Mouse (Mus musculus) heart, embryonic 13.5 days (tissue): ENCODE results near the gene Pisd. TPM values are rescaled to one million over a fixed set of nuclear protein-coding genes. Genes with fewer than 3 reads are reported as not detected.
"Not testable (repeated sequence)": the region's sequence is repeated elsewhere in the genome, so short reads cannot be mapped to it uniquely, and the experiment has no call there.

Source experiments
- ATAC-seq: fragments of 200-750 bp; cut with Nextera tagmentation; 2 replicates; pipeline ENCODE4 v1.8.0; 2017; ENCODE audit warnings: moderate TSS enrichment; ENCODE audit not compliant: insufficient number of reproducible peaks, low FRiP score, low TSS enrichment; ENCODE audit errors: extremely low read depth
- H3K27ac ChIP-seq: fragments of 300-500 bp; sonication (generic); replicated peaks from 2 replicates; pipeline ENCODE4 v1.5.1; 2015; ENCODE audit warnings: moderate library complexity, mild to moderate bottlenecking, inconsistent platforms
- H3K27me3 ChIP-seq: fragments of 300-500 bp; sonication (generic); replicated peaks from 2 replicates; pipeline ENCODE4 v1.6.1; 2015; ENCODE audit warnings: mild to moderate bottlenecking, inconsistent platforms
- H3K36me3 ChIP-seq: fragments of 300-500 bp; sonication (generic); 2 replicates; pipeline ENCODE4 v1.6.1; 2015; ENCODE audit warnings: mild to moderate bottlenecking, inconsistent platforms
- H3K4me1 ChIP-seq: fragments of 300-500 bp; sonication (generic); 2 replicates; pipeline ENCODE4 v1.6.1; 2015; ENCODE audit warnings: inconsistent platforms
- H3K4me2 ChIP-seq: fragments of 300-500 bp; sonication (generic); 2 replicates; pipeline ENCODE4 v1.6.1; 2015; ENCODE audit warnings: inconsistent platforms, mild to moderate bottlenecking, moderate library complexity
- H3K4me3 ChIP-seq: fragments of 300-500 bp; sonication (generic); 2 replicates; pipeline ENCODE4 v1.5.1; 2015; ENCODE audit warnings: moderate library complexity, mild to moderate bottlenecking, inconsistent platforms
- H3K9ac ChIP-seq: fragments of 300-500 bp; sonication (generic); 2 replicates; pipeline ENCODE4 v1.6.1; 2015; ENCODE audit warnings: inconsistent platforms, mild to moderate bottlenecking, moderate library complexity
- H3K9me3 ChIP-seq: fragments of 300-500 bp; sonication (generic); 2 replicates; pipeline ENCODE4 v1.6.1; 2016; ENCODE audit warnings: inconsistent platforms
- WGBS: fragments of 180-500 bp; shearing (Covaris S2); methylation state at CpG from one replicate; pipeline ENCODE4 v1.1.7; 2015; ENCODE audit warnings: mixed read lengths; 5-methylcytosine and 5-hydroxymethylcytosine counted together
- polyA plus RNA-seq: library from polyadenylated mRNA; unstranded; fragments of >200 nt; fragmentation: Nextera tagmentation; extraction: Ambion mirVana; gene quantifications from 2 replicates; pipeline ENCODE4 v1.2.1, GENCODE M21; 2015

Gene Pisd
- polyA plus RNA-seq, 1 experiment from 2014 or later: 45.9 TPM

DNA sequence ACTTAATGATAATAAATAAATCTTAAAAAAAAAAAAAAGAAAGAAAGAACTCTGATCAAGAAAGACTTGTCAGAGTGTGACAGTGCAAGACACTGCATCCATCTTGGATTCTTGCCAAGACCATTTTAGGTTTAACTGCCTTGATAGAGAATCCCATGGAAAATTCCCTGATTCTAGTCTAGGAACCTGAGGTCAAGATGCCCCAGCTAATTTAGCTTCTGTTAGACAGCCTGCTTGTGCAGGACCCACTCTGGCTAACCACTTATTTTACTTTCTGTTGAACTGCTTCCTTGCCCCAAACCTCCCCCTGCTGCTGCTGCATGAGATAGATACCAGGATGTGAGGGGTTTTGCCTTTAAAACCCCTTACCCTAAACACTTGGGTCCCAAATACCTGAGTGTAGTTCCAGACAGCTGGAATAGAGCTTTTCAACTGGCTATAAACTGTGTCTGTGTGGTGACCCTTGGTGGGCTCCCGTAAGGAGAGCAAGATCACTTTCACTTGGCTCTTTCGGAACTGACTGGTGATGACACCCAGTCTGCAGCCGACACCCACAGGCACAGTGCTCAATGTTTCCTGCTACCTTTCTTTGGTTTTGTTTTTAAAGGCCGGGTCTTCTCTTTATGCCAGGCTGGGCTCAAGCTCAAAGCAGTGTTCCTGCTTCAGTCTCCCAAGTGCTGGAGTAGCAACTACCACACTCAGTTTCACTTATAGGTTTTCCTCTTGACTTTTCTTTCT lies 17.6 kb downstream of the Pisd start:
- H3K9me3 ChIP-seq: no peaks in the 10 kb centered on the region
- WGBS: 82% methylated on average over 4 of the region's 4 CpGs
- H3K36me3 ChIP-seq: peaks cover 27% of the 10 kb centered on the region
- peaks cover 11% of the 10 kb centered on the region for H3K27me3 ChIP-seq
- peaks cover 17% of the 10 kb centered on the region for H3K4me1 ChIP-seq
- H3K4me3 ChIP-seq: no peak overlapping the region
- ATAC-seq: no peak
- no peak overlapping the region for H3K9ac ChIP-seq
- no peak overlapping the region for H3K27ac ChIP-seq
- H3K4me2 ChIP-seq: no peak overlapping the region

DNA sequence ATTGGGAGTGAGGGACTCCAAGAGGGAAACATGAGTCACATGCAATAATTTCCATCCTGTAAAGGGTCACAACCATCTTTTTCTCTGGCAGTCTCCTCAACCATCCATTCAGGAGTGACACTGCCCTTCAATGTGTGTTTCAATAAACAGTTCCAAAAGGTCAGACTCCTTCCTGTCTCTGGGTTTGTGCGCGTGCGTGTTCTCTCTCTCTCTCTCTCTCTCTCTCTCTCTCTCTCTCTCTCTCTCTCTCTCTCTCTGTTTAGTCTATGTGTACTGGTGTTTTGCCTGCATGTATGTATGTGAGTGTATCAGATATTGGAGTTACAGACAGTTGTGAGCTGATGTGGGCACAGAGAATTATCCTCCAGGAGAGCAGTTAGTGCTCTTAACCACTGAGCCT lies 18.4 kb downstream of the Pisd start:
- peaks cover 24% of the 10 kb centered on the region for H3K36me3 ChIP-seq
- no peak overlapping the region for H3K9ac ChIP-seq
- peaks cover 20% of the 10 kb centered on the region for H3K4me1 ChIP-seq
- H3K27me3 ChIP-seq: peaks cover 11% of the 10 kb centered on the region
- 96% methylated on average over 3 of the region's 3 CpGs for WGBS
- H3K4me3 ChIP-seq: no peak overlapping the region
- no peak overlapping the region for H3K4me2 ChIP-seq
- no peak overlapping the region for H3K27ac ChIP-seq
- ATAC-seq: no peak
- no peaks in the 10 kb centered on the region for H3K9me3 ChIP-seq

GRCm38 (mm10) chr5:32761566-32762140 lies 23.8 kb downstream of the Pisd start:
- Histone ChIP-seq H3K4me2 (no peak overlapping the region), H3K36me3 (peaks cover 21% of the 10 kb centered on the region), H3K9me3 (no peaks in the 10 kb centered on the region), H3K27me3 (peaks cover 11% of the 10 kb centered on the region), H3K27ac (0 out of 2 replicates have a peak overlapping the region, but pooled peaks have one; percentile 20), H3K4me3 (no peak overlapping the region), H3K9ac (no peak overlapping the region), H3K4me1 (peaks cover 31% of the 10 kb centered on the region)
- no peak for ATAC-seq
- WGBS: 65% methylated on average over 5 of the region's 5 CpGs

DNA sequence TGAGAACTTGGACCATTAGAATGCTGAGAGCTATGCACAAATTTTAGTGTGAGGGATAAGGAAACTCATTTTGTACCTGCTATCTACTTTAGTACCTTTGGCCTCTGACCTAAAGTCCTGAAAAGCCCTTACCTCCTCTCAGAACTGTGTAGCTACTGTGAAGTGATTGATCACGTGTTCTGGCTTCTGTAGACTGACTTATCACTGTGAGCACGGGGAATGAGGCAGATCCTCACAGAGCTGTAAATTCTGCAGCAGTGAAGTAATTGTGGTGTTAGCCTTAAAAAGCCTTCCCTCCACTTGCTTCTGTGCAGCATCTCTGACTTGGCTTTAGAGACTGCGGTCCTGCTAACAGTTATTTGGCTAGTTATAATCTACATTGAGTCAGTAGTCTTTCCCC lies 24.7 kb downstream of the Pisd start:
- no peak for ATAC-seq
- 41% methylated on average over 3 of the region's 3 CpGs for WGBS
- no peak overlapping the region for H3K4me2 ChIP-seq

DNA sequence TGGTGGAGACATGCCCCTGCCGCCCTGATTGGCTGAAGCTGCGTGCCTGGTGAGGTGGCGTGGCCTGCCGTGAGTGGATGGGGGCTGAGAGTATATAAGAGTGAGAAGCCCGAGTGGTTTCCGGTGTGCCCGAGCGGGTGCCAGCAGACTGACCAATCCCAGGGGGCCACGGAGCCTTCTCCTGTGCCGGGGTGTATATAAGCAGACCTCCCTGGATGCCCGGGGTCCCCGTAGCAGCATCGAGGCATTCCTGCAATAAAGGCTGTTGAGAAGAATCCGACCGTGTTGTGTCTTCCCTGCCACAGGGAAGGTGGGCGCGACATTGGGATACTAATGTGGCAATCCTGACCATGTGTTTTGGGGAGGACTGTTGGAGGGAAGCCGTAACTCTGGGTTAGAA lies 25.1 kb downstream of the Pisd start:
- Histone ChIP-seq H3K4me1 (peaks cover 19% of the 10 kb centered on the region), H3K36me3 (peaks cover 26% of the 10 kb centered on the region), H3K27me3 (peaks cover 11% of the 10 kb centered on the region)
- 91% methylated on average over 18 of the region's 18 CpGs for WGBS
- H3K27ac ChIP-seq, ATAC-seq, H3K9me3 ChIP-seq, H3K4me3 ChIP-seq, H3K4me2 ChIP-seq, H3K9ac ChIP-seq: not testable (repeated sequence)

More for the DNA sequence above, 24.7 kb downstream of the Pisd start:
- Histone ChIP-seq H3K27me3 (peaks cover 11% of the 10 kb centered on the region), H3K9me3 (no peaks in the 10 kb centered on the region), H3K27ac (0 out of 2 replicates have a peak overlapping the region, but pooled peaks have one; percentile 20), H3K9ac (no peak overlapping the region), H3K4me3 (no peak overlapping the region), H3K4me1 (peaks cover 24% of the 10 kb centered on the region), H3K36me3 (peaks cover 25% of the 10 kb centered on the region)

DNA sequence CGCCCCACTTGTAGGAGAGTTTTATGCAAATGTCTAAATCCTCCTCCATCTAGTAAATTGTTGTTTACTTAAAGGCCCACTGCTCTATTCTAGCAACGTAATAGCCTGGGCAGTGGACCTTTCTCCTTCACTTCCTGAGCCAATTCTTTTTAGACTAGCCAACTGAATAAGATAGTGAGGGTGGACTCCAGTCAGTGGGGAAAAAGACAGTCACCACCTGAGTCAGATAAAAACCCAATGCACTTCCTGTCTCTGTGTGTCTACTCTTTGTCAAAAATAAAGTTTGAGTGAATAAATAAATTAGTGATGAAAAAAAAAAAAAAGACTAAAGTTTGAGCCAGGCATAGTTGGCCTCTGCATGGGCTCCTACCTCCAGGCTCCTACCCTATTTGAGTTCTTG lies 25.8 kb downstream of the Pisd start:
- Histone ChIP-seq H3K4me3 (no peak overlapping the region), H3K9me3 (no peaks in the 10 kb centered on the region), H3K27ac (no peak overlapping the region), H3K9ac (no peak overlapping the region), H3K36me3 (peaks cover 25% of the 10 kb centered on the region), H3K4me1 (peaks cover 19% of the 10 kb centered on the region), H3K27me3 (peaks cover 9% of the 10 kb centered on the region), H3K4me2 (no peak overlapping the region)
- 73% methylated on average over 2 of the region's 2 CpGs for WGBS
- ATAC-seq: no peak

GRCm38 (mm10) chr5:32756141-32756540 lies 29.3 kb downstream of the Pisd start:
- Histone ChIP-seq H3K4me1 (peaks cover 8% of the 10 kb centered on the region), H3K9me3 (no peaks in the 10 kb centered on the region), H3K9ac (no peak overlapping the region), H3K27me3 (no peaks in the 10 kb centered on the region; the same call in 1 of the 2 replicates), H3K27ac (no peak overlapping the region), H3K4me2 (no peak overlapping the region), H3K36me3 (0 out of 2 replicates have a peak, but pooled peaks cover 4% of the 10 kb centered on the region), H3K4me3 (no peak overlapping the region)
- 89% methylated on average over 8 of the region's 8 CpGs for WGBS
- no peak for ATAC-seq

GRCm38 (mm10) chr5:32751736-32752135 lies 33.7 kb downstream of the Pisd start:
- 39% methylated on average over 2 of the region's 2 CpGs for WGBS
- Histone ChIP-seq H3K9ac (no peak overlapping the region), H3K27me3 (no peaks in the 10 kb centered on the region), H3K27ac (no peak overlapping the region), H3K36me3 (0 out of 2 replicates have a peak, but pooled peaks cover 4% of the 10 kb centered on the region), H3K4me3 (no peak overlapping the region), H3K4me2 (no peak overlapping the region), H3K4me1 (peaks cover 7% of the 10 kb centered on the region), H3K9me3 (no peaks in the 10 kb centered on the region)
- ATAC-seq: no peak

- no peak overlapping the region for H3K27ac ChIP-seq
- peaks cover 28% of the 10 kb centered on the region for H3K4me1 ChIP-seq
- no peak overlapping the region for H3K4me3 ChIP-seq
- no peaks in the 10 kb centered on the region for H3K27me3 ChIP-seq
- no peak overlapping the region for H3K4me2 ChIP-seq
- no peak overlapping the region for H3K9ac ChIP-seq
- no peak for ATAC-seq
- H3K36me3 ChIP-seq: no peaks in the 10 kb centered on the region
- H3K9me3 ChIP-seq: no peaks in the 10 kb centered on the region
- WGBS: 86% methylated on average over 6 of the region's 6 CpGs
These were observed 36.5 kb downstream of the Pisd start for GRCm38 (mm10) chr5:32748936-32749335.

DNA sequence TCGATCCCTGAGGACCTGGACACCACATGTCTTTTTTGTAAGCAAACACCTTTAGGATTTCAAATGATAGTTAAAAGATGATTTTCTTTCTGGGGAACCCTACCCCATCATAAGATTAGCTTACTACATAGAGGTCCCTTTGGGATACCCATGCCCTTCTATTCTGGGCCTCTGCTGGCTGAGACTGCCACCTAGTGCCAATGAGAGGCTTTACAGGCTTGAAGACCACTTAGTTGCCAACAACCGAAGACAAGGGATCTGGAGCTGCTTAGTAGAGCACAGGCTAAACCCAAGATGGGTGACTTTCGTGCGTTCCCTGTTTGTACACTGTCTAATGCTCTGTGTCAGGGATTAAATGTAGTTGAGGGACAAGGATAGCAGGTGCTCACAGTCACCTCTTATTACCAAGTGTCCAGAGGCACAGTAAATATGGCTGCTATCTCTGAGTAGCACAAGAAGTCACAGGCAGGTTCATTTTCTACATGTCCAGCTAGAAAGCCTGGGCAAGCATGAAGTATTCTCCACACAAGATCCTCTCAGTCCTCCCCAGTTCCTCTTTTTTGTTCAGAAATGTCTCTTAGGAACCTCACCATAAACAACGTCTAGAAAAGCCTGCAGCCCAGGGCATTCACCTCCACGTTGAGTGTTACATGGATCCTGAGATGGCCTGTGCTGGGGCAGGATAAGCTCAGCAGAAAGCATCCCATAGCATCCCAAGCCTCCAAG lies 37.6 kb downstream of the Pisd start:
- 62% methylated on average over 6 of the region's 6 CpGs for WGBS
- peaks cover 28% of the 10 kb centered on the region for H3K4me1 ChIP-seq
- no peak overlapping the region for H3K9ac ChIP-seq
- no peaks in the 10 kb centered on the region for H3K36me3 ChIP-seq
- H3K4me2 ChIP-seq: no peak overlapping the region
- no peaks in the 10 kb centered on the region for H3K9me3 ChIP-seq
- no peaks in the 10 kb centered on the region for H3K27me3 ChIP-seq
- H3K4me3 ChIP-seq: no peak overlapping the region
- ATAC-seq: no peak
- H3K27ac ChIP-seq: no peak overlapping the region
